Mouse (Mus musculus): Measurements from ENCODE around the gene Il7r.

Il7r gene

DNA sequence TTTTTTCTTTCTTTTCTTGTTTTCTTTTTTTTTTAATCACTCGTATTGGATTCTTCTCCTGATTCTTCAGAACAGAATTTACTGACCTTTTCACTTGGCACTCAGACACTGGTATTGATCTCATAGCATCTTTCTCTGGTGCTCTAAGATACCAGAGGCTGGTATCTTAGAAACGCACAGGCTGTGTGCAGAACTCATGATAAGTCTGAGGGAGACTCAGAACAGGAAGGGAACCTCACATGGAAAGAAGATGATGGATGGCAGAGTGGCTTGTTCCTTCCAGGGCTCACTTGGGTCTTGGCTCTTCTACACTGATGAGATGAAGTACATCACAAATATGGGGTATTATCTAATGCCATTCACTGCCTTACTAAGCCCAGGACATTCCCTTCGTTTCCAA, 57.4 kb downstream of the Il7r start:
- in situ Hi-C loops (cut with MboI; ENCODE audit: low sequenced_read_pairs), result loop anchor here (25.0 kb wide), 1 partner anchor 265 kb away; the partner anchor contains the start of gene Spef2

DNA sequence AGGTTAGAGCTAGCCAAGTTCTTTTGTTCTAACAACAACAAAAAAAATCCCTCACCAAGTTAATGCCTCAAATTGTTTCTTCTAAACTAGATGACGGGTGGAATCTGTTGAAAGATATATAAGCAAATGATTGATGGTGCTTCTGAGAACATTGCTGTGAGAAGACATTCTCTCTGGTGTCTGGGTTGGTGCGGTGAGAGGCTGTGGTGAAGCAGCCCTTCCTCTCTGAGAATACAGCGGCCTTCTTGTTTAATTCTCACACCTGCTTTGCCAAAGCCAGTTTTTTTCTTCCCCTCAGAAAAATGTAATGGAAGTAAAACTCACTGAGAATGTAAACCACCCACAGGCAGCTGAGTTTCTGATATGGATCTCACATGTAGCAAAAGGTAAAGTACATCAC, 57.8 kb downstream of the Il7r start:
- in situ Hi-C loops (cut with MboI; ENCODE audit: low sequenced_read_pairs), result loop anchor here (25.0 kb wide), 1 partner anchor 265 kb away; the partner anchor contains the start of gene Spef2

DNA sequence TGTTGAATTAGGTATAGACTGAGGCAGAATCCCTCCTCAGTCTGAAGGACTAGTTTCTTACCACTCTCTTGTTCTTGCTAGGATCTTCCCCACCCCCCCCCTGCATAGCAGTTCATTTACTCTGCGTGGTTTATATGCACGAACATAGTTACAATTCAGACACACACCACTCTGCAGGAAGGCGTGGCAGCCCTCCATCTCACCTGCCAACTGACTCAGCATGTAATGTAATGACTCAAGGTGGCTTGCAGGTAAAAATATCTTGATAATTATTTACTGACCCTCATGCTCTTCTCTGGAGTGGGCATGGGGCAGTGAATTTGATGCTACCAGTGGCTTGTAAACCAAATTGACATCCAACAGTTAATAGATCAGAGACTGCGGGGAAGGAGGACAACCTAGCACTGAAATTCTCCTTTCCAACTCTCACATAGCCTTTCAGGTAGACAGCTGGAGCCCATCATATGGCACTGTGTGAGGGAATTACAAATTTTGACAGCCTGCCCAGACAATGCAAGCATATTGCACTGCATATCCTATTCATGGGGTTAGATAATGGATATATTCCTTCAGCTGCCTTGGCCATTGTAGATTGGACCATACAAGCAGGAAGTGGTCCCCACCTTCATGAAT, 58.8 kb downstream of the Il7r start:
- in situ Hi-C loops (cut with MboI; ENCODE audit: low sequenced_read_pairs), result loop anchor here (25.0 kb wide), 1 partner anchor 266 kb away; the partner anchor contains the start of gene Spef2

DNA sequence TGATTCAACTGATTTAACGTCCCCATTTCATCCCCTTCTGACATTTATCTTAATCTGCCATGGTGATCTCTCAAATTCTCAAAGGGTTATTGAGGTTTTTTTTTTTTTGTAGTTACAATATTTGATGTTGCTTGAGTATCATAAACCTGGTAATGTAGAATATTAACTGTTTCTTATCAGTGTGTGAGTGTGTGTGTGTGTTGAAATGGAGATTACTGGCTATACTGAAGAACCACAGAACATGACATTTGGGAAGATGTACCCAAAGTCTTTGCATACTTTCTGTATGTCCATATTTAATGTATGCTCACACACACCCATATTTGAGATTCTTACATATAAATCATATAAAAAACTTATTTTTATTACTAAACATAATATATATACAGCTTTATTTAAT, 65.9 kb downstream of the Il7r start:
- in situ Hi-C loops (cut with MboI; ENCODE audit: low sequenced_read_pairs), result loop anchor here (10.0 to 25.0 kb wide), 2 partner anchors 101 to 273 kb away; partner anchors contain the start of gene Spef2

DNA sequence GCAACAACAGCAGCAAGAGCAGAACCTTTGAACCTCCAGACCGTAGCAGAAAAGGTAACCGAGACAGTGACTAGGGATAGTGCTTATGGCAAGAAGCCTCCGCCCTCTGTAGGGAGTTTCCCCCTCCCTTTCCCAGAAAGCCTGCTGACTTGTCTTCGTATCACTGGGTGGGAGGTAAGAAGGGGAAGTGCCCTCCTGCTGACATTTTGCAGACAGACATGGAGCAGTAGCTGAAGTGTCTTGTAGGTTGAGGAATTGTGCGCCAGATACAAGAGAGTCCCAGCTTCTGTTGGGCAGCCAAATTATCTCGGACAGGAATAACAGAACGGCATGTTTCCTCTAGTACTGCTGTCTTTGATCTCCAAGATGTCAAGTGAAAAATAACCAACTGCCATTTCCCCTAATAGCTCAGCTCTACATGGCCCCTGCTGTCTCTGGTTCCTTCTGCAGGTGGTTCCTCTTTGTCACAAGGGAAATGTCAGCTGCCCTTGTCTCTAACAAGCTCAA, 66.4 kb downstream of the Il7r start:
- in situ Hi-C loops (cut with MboI; ENCODE audit: low sequenced_read_pairs), result loop anchor here (10.0 to 25.0 kb wide), 2 partner anchors 101 to 274 kb away; partner anchors contain the start of gene Spef2

All from CH12F3 (cell line).